Mouse (Mus musculus): Measurements from ENCODE around the gene Apod.

DNA sequence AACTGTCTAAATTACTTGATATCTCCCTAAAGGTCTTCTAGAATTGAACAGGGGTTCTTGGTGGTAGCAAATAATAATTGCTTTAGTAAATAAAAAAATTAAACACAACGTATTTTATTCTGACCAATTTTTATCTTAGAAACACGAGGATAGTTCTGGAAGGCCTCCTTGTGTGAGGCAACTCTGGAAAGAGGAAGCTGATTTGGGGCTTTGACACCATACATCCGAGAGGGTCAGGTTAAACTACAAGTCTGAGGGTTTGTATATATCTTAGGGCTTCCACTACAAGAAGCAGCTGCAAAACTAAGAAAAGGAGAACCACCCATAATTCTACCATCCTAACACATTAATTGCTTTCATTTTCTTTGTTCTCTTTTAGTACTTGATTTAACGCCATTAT lies 20.8 kb downstream of the Apod start:
- no peak for TF ChIP-seq CTCF (IDR thresholded peaks at IDR 0.05; ENCODE audit: low read depth)
- TF ChIP-seq EP300 (IDR thresholded peaks at IDR 0.05; ENCODE audit: low read depth) = no peak

Measured in heart, postnatal 0 days (tissue).